Mouse (Mus musculus): ENCODE data around the gene Nfil3.

DNA sequence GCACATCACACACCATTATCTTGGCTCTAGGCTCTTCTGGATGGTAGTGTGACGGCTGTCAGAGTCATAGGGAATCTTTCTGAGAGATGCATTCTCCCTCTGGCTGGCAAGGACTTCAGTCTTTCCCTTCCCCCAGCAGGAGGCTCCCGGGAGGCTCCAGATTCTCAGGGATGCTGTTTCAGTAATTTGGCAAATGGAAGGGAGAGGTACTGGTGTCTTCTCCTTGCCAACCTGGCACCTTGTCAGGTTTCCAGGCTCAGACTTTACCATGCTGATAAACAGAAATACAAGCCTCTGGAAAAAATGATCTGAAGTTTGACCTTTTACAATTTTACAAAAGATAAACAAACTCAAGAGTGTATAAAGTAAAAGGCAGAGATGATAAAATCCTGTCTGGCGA, 26.9 kb upstream of the Nfil3 start:
- no peak for TF ChIP-seq CTCF (conservative IDR thresholded peaks at IDR 0.05; ENCODE audit: insufficient read depth, insufficient read length, low read depth, low read length)
- no peak for TF ChIP-seq POLR2A (IDR thresholded peaks at IDR 0.05; ENCODE audit: low read depth, low read length)

Data from kidney, adult 2 months (tissue).